Mouse (Mus musculus) MEL (cell line): ENCODE results near the gene Ubash3b. TPM values are rescaled to one million over a fixed set of nuclear protein-coding genes. Genes with fewer than 3 reads are reported as not detected.

Experiments
- DNase-seq: peaks from one replicate; pipeline ENCODE4 v3.0.0; 2011; ENCODE audit warnings: low read depth, low spot score
- H3K27ac ChIP-seq: 2 replicates; pipeline ENCODE4 v1.5.1; 2012; ENCODE audit warnings: low read depth, mild to moderate bottlenecking, control low read depth, low read length, moderate library complexity; ENCODE audit not compliant: control insufficient read depth
- H3K27me3 ChIP-seq, 2 experiments: fragments of 150-350 bp in 1 of 2; sonication (generic) in 1 of 2; 2 replicates each; pipeline ENCODE4 v1.6.1; 2012; ENCODE audit warnings: low read length in 2 of 2, mild to moderate bottlenecking in 2 of 2, improper control_type of control experiment in 1 of 2, moderate library complexity in 1 of 2; ENCODE audit not compliant: insufficient read depth in 2 of 2, control insufficient read depth in 1 of 2
- H3K36me3 ChIP-seq, 2 experiments: 2 replicates each; pipeline ENCODE4 v1.6.1; 2012 to 2014; ENCODE audit warnings: low read length in 2 of 2, improper control_type of control experiment in 1 of 2, inconsistent platforms in 1 of 2, mild to moderate bottlenecking in 1 of 2; ENCODE audit not compliant: insufficient read depth in 2 of 2, control insufficient read depth in 1 of 2
- H3K4me1 ChIP-seq, 2 experiments: fragments of 150-350 bp in 1 of 2; sonication (generic) in 1 of 2; 2 replicates each; pipeline ENCODE4 v1.6.1; 2012; ENCODE audit warnings: low read length in 2 of 2, improper control_type of control experiment in 1 of 2, mild to moderate bottlenecking in 1 of 2; ENCODE audit not compliant: insufficient read depth in 2 of 2, control insufficient read depth in 1 of 2
- H3K4me3 ChIP-seq, 2 experiments: fragments of 150-350 bp in 1 of 2; sonication (generic) in 1 of 2; 2 replicates each; pipeline ENCODE4 v1.5.1; 2012; ENCODE audit warnings: low read depth in 2 of 2, low read length in 2 of 2, mild to moderate bottlenecking in 2 of 2, moderate library complexity in 2 of 2, control low read depth in 1 of 2, improper control_type of control experiment in 1 of 2; ENCODE audit not compliant: control insufficient read depth in 1 of 2, insufficient read depth in 1 of 2
- H3K79me2 ChIP-seq: 2 replicates; pipeline ENCODE4 v1.6.1; 2012; ENCODE audit warnings: mild to moderate bottlenecking, low read length, moderate library complexity; ENCODE audit not compliant: control insufficient read depth, poor library complexity, insufficient read depth
- H3K9ac ChIP-seq: 2 replicates; pipeline ENCODE4 v1.6.1; 2012; ENCODE audit warnings: low read depth, mild to moderate bottlenecking, control low read depth, low read length, moderate library complexity; ENCODE audit not compliant: control insufficient read depth, poor library complexity, severe bottlenecking
- H3K9me3 ChIP-seq: fragments of 150-350 bp; sonication (generic); replicated peaks from 2 replicates; pipeline ENCODE4 v1.6.1; 2012; ENCODE audit warnings: mild to moderate bottlenecking, low read length, improper control_type of control experiment, moderate library complexity; ENCODE audit not compliant: insufficient read depth
- BHLHE40 ChIP-seq: IDR thresholded peaks from 2 replicates; pipeline ENCODE4 v1.6.1; 2012; ENCODE audit warnings: low read depth, mild to moderate bottlenecking, inconsistent platforms, low read length, improper control_type of control experiment, borderline replicate concordance
- CHD2 ChIP-seq: IDR thresholded peaks from 2 replicates; pipeline ENCODE4 v1.6.1; 2011; ENCODE audit warnings: low read length, improper control_type of control experiment
- CTCF ChIP-seq, 3 experiments: IDR thresholded peaks in 2 of 3; conservative IDR thresholded peaks in 1 of 3; 2 replicates each; pipeline ENCODE4 v1.5.1; 2011 to 2012; ENCODE audit warnings: low read length in 3 of 3, low read depth in 2 of 3, mild to moderate bottlenecking in 2 of 3, improper control_type of control experiment in 1 of 3, inconsistent platforms in 1 of 3, mixed read lengths in 1 of 3, moderate library complexity in 1 of 3; ENCODE audit not compliant: control insufficient read depth in 1 of 3, insufficient read depth in 1 of 3, poor library complexity in 1 of 3, severe bottlenecking in 1 of 3
- E2F4 ChIP-seq: IDR thresholded peaks from 2 replicates; pipeline ENCODE4 v1.6.1; 2011; ENCODE audit warnings: low read depth, low read length, improper control_type of control experiment, borderline replicate concordance
- EP300 ChIP-seq, 2 experiments: IDR thresholded peaks; 2 replicates each; pipeline ENCODE4 v1.6.1; 2011; ENCODE audit warnings: improper control_type of control experiment in 2 of 2, low read length in 2 of 2, low read depth in 1 of 2, mild to moderate bottlenecking in 1 of 2
- ETS1 ChIP-seq: IDR thresholded peaks from 2 replicates; pipeline ENCODE4 v1.6.1; 2012; ENCODE audit warnings: low read depth, mild to moderate bottlenecking, inconsistent platforms, low read length, improper control_type of control experiment, moderate library complexity
- JUND ChIP-seq: IDR thresholded peaks from 2 replicates; pipeline ENCODE4 v1.6.1; 2011; ENCODE audit warnings: low read depth, mild to moderate bottlenecking, improper control_type of control experiment, low read length
- KAT2A ChIP-seq: conservative IDR thresholded peaks from 2 replicates; pipeline ENCODE4 v1.6.1; 2012; ENCODE audit warnings: low read depth, low read length, improper control_type of control experiment, inconsistent platforms
- MXI1 ChIP-seq: IDR thresholded peaks from 2 replicates; pipeline ENCODE4 v1.6.1; 2011; ENCODE audit warnings: mild to moderate bottlenecking, low read depth, low read length, improper control_type of control experiment
- MYB ChIP-seq: IDR thresholded peaks from 2 replicates; pipeline ENCODE4 v1.6.1; 2011; ENCODE audit warnings: mild to moderate bottlenecking, low read depth, low read length, improper control_type of control experiment
- NRF1 ChIP-seq: IDR thresholded peaks from 2 replicates; pipeline ENCODE4 v1.6.1; 2014; ENCODE audit warnings: low read depth, mild to moderate bottlenecking, inconsistent platforms, low read length, improper control_type of control experiment, moderate library complexity; ENCODE audit not compliant: poor library complexity, insufficient read depth, severe bottlenecking
- POLR2A ChIP-seq, 2 experiments: IDR thresholded peaks; 2 replicates each; pipeline ENCODE4 v1.6.1; 2011 to 2012; ENCODE audit warnings: low read length in 2 of 2, mild to moderate bottlenecking in 2 of 2, control low read depth in 1 of 2, improper control_type of control experiment in 1 of 2, low read depth in 1 of 2, moderate library complexity in 1 of 2; ENCODE audit not compliant: control insufficient read depth in 1 of 2, insufficient read depth in 1 of 2, poor library complexity in 1 of 2
- POLR2AphosphoS2 ChIP-seq: IDR thresholded peaks from 2 replicates; pipeline ENCODE4 v1.6.1; 2011; ENCODE audit warnings: low read length, improper control_type of control experiment
- POLR2AphosphoS5 ChIP-seq: IDR thresholded peaks from 2 replicates; pipeline ENCODE4 v1.6.1; 2012; ENCODE audit warnings: low read depth, borderline replicate concordance, mild to moderate bottlenecking, inconsistent platforms, low read length, moderate library complexity, mixed read lengths
- RAD21 ChIP-seq: IDR thresholded peaks from 2 replicates; pipeline ENCODE4 v1.6.1; 2011; ENCODE audit warnings: mild to moderate bottlenecking, low read depth, low read length, improper control_type of control experiment
- RCOR1 ChIP-seq: IDR thresholded peaks from 2 replicates; pipeline ENCODE4 v1.6.1; 2012; ENCODE audit warnings: low read depth, mild to moderate bottlenecking, inconsistent platforms, low read length, improper control_type of control experiment
- SIN3A ChIP-seq: IDR thresholded peaks from 2 replicates; pipeline ENCODE4 v1.6.1; 2012; ENCODE audit warnings: low read length, improper control_type of control experiment, inconsistent platforms
- SMC3 ChIP-seq: IDR thresholded peaks from 2 replicates; pipeline ENCODE4 v1.6.1; 2011; ENCODE audit warnings: low read depth, low read length, improper control_type of control experiment
- UBTF ChIP-seq: IDR thresholded peaks from 2 replicates; pipeline ENCODE4 v1.6.1; 2012; ENCODE audit warnings: low read depth, mild to moderate bottlenecking, inconsistent platforms, low read length, improper control_type of control experiment, moderate library complexity, borderline replicate concordance; ENCODE audit not compliant: insufficient read depth
- USF1 ChIP-seq: IDR thresholded peaks from 2 replicates; pipeline ENCODE4 v1.6.1; 2014; ENCODE audit warnings: low read depth, mild to moderate bottlenecking, inconsistent platforms, low read length, improper control_type of control experiment, moderate library complexity
- ZC3H11A ChIP-seq: IDR thresholded peaks from 2 replicates; pipeline ENCODE4 v1.6.1; 2012; ENCODE audit warnings: low read depth, mild to moderate bottlenecking, inconsistent platforms, low read length, improper control_type of control experiment
- polyA plus RNA-seq, 2 experiments: library from polyadenylated mRNA; stranded (reverse) in 1 of 2; unstranded in 1 of 2; fragments of >175 nt in 1 of 2; fragments of >200 nt in 1 of 2; gene quantifications; 2 replicates each; pipeline versions ENCODE4 v1.2.1 to v1.2.4; 2012; ENCODE audit warnings: low replicate concordance in 2 of 2, low read depth in 1 of 2; ENCODE audit not compliant: insufficient read length in 2 of 2, insufficient read depth in 1 of 2, missing spikeins in 1 of 2
- total RNA-seq: library from RNA; depleted of rRNA; stranded (reverse); fragments of 300-350 nt; gene quantifications from 2 replicates; pipeline ENCODE4 v1.2.3, GENCODE M21; 2012

Ubash3b gene
- total and polyA plus RNA-seq, 3 experiments, result 5.4 to 11.3 TPM; not detected in 1

DNA sequence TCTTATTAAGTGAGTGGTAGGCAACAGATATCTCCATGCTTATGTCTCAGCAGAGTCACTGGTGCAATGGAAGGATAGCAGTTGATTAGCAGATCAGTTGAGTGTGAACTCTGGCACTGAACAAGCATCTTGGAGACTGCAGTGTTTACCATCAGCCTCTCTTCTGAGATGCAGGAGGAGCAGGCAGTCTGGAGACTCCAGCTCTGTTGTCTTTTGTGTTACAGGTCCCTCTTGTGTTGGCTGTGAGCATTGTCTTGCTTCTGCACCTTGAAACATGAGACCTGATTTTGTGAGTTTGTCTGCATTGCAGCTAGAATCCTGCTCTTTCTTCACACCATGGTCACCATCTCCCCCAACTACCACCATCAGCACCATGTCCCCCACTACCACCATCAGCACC, 21.1 kb upstream of the Ubash3b start:
- Histone ChIP-seq H3K27ac (no peak overlapping the region), H3K4me3 (no peak overlapping the region), H3K79me2 (no peaks in the 10 kb centered on the region), H3K27me3 (no peaks in the 10 kb centered on the region), H3K9ac (no peak overlapping the region), H3K36me3 (no peaks in the 10 kb centered on the region), H3K4me1 (no peaks in the 10 kb centered on the region; a peak in 1 of 4 replicates), H3K9me3 (no peaks in the 10 kb centered on the region)
- peak; percentile 78 for DNase-seq
- TF ChIP-seq SIN3A (no peak), E2F4 (no peak), USF1 (no peak), UBTF (no peak), POLR2A (IDR thresholded peaks at IDR 0.05; ENCODE audit: control insufficient read depth in 1 of 2, insufficient read depth in 1 of 2, low read depth in 1 of 2, low read length in 2 of 2, poor library complexity in 1 of 2) (no peak), EP300 (IDR thresholded peaks at IDR 0.05; ENCODE audit: low read depth in 1 of 2, low read length in 2 of 2) (no peak), SMC3 (peak; percentile 95), CTCF (IDR thresholded peaks at IDR 0.05 in 2 of 3, conservative IDR thresholded peaks at IDR 0.05 in 1 of 3; ENCODE audit: control insufficient read depth in 1 of 3, insufficient read depth in 1 of 3, low read depth in 2 of 3, low read length in 3 of 3, poor library complexity in 1 of 3, severe bottlenecking in 1 of 3) (peak; percentile 50 to 79 (median 65)), ETS1 (no peak), RAD21 (peak; percentile 87), BHLHE40 (no peak), JUND (no peak), ZC3H11A (peak; percentile 93), MYB (no peak), POLR2AphosphoS2 (no peak), CHD2 (no peak)

GRCm38 (mm10) chr9:41181803-41182202, 20.3 kb upstream of the Ubash3b start:
- no peaks in the 10 kb centered on the region for H3K36me3 ChIP-seq
- no peaks in the 10 kb centered on the region; a peak in 1 of 4 replicates for H3K4me1 ChIP-seq
- no peaks in the 10 kb centered on the region for H3K79me2 ChIP-seq
- H3K9me3 ChIP-seq, result no peaks in the 10 kb centered on the region
- no peak for DNase-seq
- TF ChIP-seq RCOR1 (no peak), SIN3A (no peak), POLR2AphosphoS5 (no peak), SMC3 (no peak), BHLHE40 (no peak), NRF1 (no peak), KAT2A (no peak), ZC3H11A (no peak), CHD2 (no peak), MXI1 (no peak), USF1 (no peak), MYB (no peak), CTCF (IDR thresholded peaks at IDR 0.05 in 2 of 3, conservative IDR thresholded peaks at IDR 0.05 in 1 of 3; ENCODE audit: control insufficient read depth in 1 of 3, insufficient read depth in 1 of 3, low read depth in 2 of 3, low read length in 3 of 3, poor library complexity in 1 of 3, severe bottlenecking in 1 of 3) (no peak)
- no peaks in the 10 kb centered on the region for H3K27me3 ChIP-seq
- no peak overlapping the region for H3K4me3 ChIP-seq
- no peak overlapping the region for H3K9ac ChIP-seq
- H3K27ac ChIP-seq, result no peak overlapping the region
